Mouse (Mus musculus) forebrain, embryonic 15.5 days (tissue): ENCODE measurements around the gene Arhgap18. TPM values are rescaled to one million over a fixed set of nuclear protein-coding genes. Genes with fewer than 3 reads are reported as not detected.
A peak's percentile ranks its signal among the peaks of the same experiment; 100 is the strongest.

ENCODE experiments used
- ATAC-seq: fragments of 200-750 bp; cut with Nextera tagmentation; replicated peaks from 2 replicates; pipeline ENCODE4 v1.8.0; 2017; ENCODE audit warnings: mild to moderate bottlenecking, moderate TSS enrichment, moderate library complexity
- H3K27ac ChIP-seq: fragments of 300-500 bp; sonication (generic); replicated peaks from 2 replicates; pipeline ENCODE4 v1.5.1; 2015; ENCODE audit warnings: mild to moderate bottlenecking, inconsistent platforms
- H3K27me3 ChIP-seq: fragments of 300-500 bp; sonication (generic); 2 replicates; pipeline ENCODE4 v1.6.1; 2015; ENCODE audit warnings: inconsistent platforms
- H3K36me3 ChIP-seq: fragments of 300-500 bp; sonication (generic); 2 replicates; pipeline ENCODE4 v1.6.1; 2015; ENCODE audit warnings: mild to moderate bottlenecking, inconsistent platforms
- H3K4me1 ChIP-seq: fragments of 300-500 bp; sonication (generic); 2 replicates; pipeline ENCODE4 v1.6.1; 2015; ENCODE audit warnings: inconsistent platforms
- H3K4me2 ChIP-seq: fragments of 300-500 bp; sonication (generic); replicated peaks from 2 replicates; pipeline ENCODE4 v1.6.1; 2015; ENCODE audit warnings: mild to moderate bottlenecking, inconsistent platforms
- H3K4me3 ChIP-seq: fragments of 300-500 bp; sonication (generic); 2 replicates; pipeline ENCODE4 v1.5.1; 2015; ENCODE audit warnings: mild to moderate bottlenecking, inconsistent platforms
- H3K9ac ChIP-seq: fragments of 300-500 bp; sonication (generic); replicated peaks from 2 replicates; pipeline ENCODE4 v1.6.1; 2015; ENCODE audit warnings: mild to moderate bottlenecking, inconsistent platforms
- H3K9me3 ChIP-seq: fragments of 300-500 bp; sonication (generic); 2 replicates; pipeline ENCODE4 v1.6.1; 2016; ENCODE audit warnings: inconsistent platforms
- WGBS: fragments of 180-500 bp; shearing (Covaris S2); methylation state at CpG from one replicate; pipeline ENCODE4 v1.1.7; 2015; ENCODE audit warnings: mixed read lengths; 5-methylcytosine and 5-hydroxymethylcytosine counted together
- polyA plus RNA-seq: library from polyadenylated mRNA; unstranded; fragments of >200 nt; fragmentation: Nextera tagmentation; extraction: Ambion mirVana; gene quantifications from 2 replicates; pipeline ENCODE4 v1.2.1, GENCODE M21; 2015

Arhgap18 gene
- polyA plus RNA-seq, 1 experiment from 2014 or later: 14.4 TPM

DNA sequence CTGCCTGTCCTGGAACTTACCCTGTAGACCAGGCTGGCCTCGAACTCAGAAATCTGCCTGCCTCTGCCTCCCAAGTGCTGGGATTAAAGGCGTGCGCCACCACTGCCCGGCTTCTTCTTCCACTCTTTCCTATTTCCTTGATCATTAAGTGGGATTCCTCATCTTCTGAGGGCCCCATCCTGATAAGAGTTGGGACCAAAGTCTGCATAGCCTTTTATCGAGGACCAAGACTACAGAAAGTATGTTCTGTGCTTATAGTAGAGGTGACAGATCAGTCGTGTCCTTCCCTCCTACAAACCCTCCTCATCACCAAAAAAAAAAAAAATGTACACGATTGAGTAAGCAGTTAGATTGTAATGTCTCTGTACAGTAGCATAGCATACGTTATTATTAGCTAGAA, 39.8 kb downstream of the Arhgap18 start:
- 90% methylated on average over 8 of the region's 8 CpGs for WGBS
- no peaks in the 10 kb centered on the region for H3K27me3 ChIP-seq
- peaks cover 8% of the 10 kb centered on the region; the same call in 1 of the 2 replicates for H3K4me1 ChIP-seq
- no peak overlapping the region for H3K27ac ChIP-seq
- H3K36me3 ChIP-seq: no peaks in the 10 kb centered on the region
- no peaks in the 10 kb centered on the region for H3K9me3 ChIP-seq
- ATAC-seq: no peak
- no peak overlapping the region for H3K4me2 ChIP-seq
- H3K4me3 ChIP-seq: no peak overlapping the region
- H3K9ac ChIP-seq: no peak overlapping the region

- Histone ChIP-seq H3K36me3 (no peaks in the 10 kb centered on the region), H3K9ac (no peak overlapping the region), H3K9me3 (no peaks in the 10 kb centered on the region), H3K4me3 (no peak overlapping the region), H3K4me2 (no peak overlapping the region), H3K27me3 (no peaks in the 10 kb centered on the region), H3K27ac (no peak overlapping the region), H3K4me1 (peaks cover 8% of the 10 kb centered on the region; the same call in 1 of the 2 replicates)
- ATAC-seq: peak; percentile 54; the same call in 1 of the 2 replicates
- 61% methylated on average over 10 of the region's 10 CpGs for WGBS
Observed at GRCm38 (mm10) chr10:26796432-26797286, 43.4 kb downstream of the Arhgap18 start.

DNA sequence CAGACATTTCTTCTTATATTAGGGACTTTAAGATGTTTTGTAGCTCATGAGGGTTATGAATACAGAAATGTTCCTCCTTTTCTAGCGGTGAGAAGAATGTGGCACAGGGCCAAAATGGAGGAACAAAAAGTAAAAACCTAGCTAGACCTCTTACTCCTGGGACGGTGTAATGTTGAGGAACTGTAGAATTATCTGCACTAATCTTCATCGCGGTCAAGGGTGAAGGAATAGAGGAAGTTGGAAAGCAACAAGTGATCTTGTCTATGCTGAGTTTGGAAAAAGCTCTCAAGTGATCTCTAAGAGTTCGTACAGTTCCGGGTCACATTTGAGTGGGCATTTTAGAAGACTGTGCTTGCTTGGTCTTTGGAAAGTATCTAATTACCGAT, 44.1 kb downstream of the Arhgap18 start:
- no peak overlapping the region for H3K27ac ChIP-seq
- no peaks in the 10 kb centered on the region for H3K36me3 ChIP-seq
- no peaks in the 10 kb centered on the region for H3K27me3 ChIP-seq
- no peaks in the 10 kb centered on the region for H3K9me3 ChIP-seq
- H3K9ac ChIP-seq: no peak overlapping the region
- peaks cover 8% of the 10 kb centered on the region; the same call in 1 of the 2 replicates for H3K4me1 ChIP-seq
- WGBS: 89% methylated on average over 7 of the region's 7 CpGs
- no peak overlapping the region for H3K4me3 ChIP-seq
- ATAC-seq: no peak
- H3K4me2 ChIP-seq: no peak overlapping the region

DNA sequence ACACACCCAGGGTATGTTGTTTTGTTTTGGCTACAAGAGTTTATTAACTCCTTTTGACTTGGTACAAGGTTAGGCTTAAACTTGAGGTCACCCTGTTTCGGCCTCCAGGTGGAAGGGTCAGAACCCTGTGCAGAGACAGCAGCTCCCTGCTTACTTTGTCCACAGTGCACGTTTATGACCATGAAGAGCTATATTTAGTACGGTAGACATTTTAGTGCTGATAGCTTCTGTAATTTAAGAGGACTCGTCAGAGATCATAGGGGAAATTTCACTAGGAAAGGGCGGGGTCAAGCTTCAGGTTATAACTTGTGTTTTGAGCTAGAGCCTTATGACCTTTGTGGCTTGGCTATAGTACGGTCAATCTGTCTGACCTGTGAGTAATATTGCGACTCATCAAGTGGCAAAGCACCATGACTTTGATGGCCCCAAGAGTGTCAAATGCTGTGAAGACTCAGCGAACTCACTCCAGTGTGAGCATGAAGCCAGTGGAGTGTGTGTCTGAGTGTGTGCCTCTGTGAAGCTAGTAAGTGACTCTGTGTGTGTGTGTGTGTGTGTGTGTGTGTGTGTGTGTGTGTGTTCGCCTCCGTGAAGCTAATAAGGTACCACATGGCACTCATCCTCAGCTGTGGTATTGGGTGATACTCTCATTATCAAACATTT, 45.7 kb downstream of the Arhgap18 start:
- Histone ChIP-seq H3K9ac (no peak overlapping the region), H3K4me3 (no peak overlapping the region), H3K9me3 (no peaks in the 10 kb centered on the region), H3K4me2 (no peak overlapping the region), H3K27ac (no peak overlapping the region), H3K4me1 (peaks cover 8% of the 10 kb centered on the region; the same call in 1 of the 2 replicates), H3K36me3 (no peaks in the 10 kb centered on the region), H3K27me3 (no peaks in the 10 kb centered on the region)
- WGBS: 90% methylated on average over 10 of the region's 10 CpGs
- ATAC-seq: no peak

GRCm38 (mm10) chr10:26799562-26800051, 46.4 kb downstream of the Arhgap18 start:
- H3K4me3 ChIP-seq: no peak overlapping the region
- no peak overlapping the region for H3K4me2 ChIP-seq
- peaks cover 8% of the 10 kb centered on the region; the same call in 1 of the 2 replicates for H3K4me1 ChIP-seq
- no peaks in the 10 kb centered on the region for H3K36me3 ChIP-seq
- no peak overlapping the region for H3K27ac ChIP-seq
- no peak overlapping the region for H3K9ac ChIP-seq
- 63% methylated on average over 5 of the region's 5 CpGs for WGBS
- no peaks in the 10 kb centered on the region for H3K27me3 ChIP-seq
- ATAC-seq: no peak
- no peaks in the 10 kb centered on the region for H3K9me3 ChIP-seq

- H3K27ac ChIP-seq: peak overlapping the region; percentile 34; the same call in 1 of the 2 replicates
- H3K36me3 ChIP-seq: no peaks in the 10 kb centered on the region
- 0 out of 2 replicates have a peak, but pooled peaks cover 5% of the 10 kb centered on the region for H3K4me1 ChIP-seq
- 47% methylated on average over 5 of the region's 5 CpGs for WGBS
- H3K9me3 ChIP-seq: no peaks in the 10 kb centered on the region
- H3K27me3 ChIP-seq: no peaks in the 10 kb centered on the region
- H3K4me2 ChIP-seq: no peak overlapping the region
- peak; percentile 42; the same call in 1 of the 2 replicates for ATAC-seq
- H3K9ac ChIP-seq: no peak overlapping the region
- no peak overlapping the region for H3K4me3 ChIP-seq
Observed at GRCm38 (mm10) chr10:26804351-26804983, 51.2 kb downstream of the Arhgap18 start.

GRCm38 (mm10) chr10:26805007-26805406, 51.8 kb downstream of the Arhgap18 start:
- H3K4me3 ChIP-seq: no peak overlapping the region
- no peaks in the 10 kb centered on the region for H3K36me3 ChIP-seq
- ATAC-seq: 0 out of 2 replicates have a peak, but pooled peaks have one; percentile 14

GRCm38 (mm10) chr10:26806092-26806491, 52.9 kb downstream of the Arhgap18 start:
- Histone ChIP-seq H3K9ac (no peak overlapping the region), H3K36me3 (no peaks in the 10 kb centered on the region), H3K4me1 (0 out of 2 replicates have a peak, but pooled peaks cover 5% of the 10 kb centered on the region), H3K27ac (0 out of 2 replicates have a peak overlapping the region, but pooled peaks have one; percentile 2), H3K9me3 (no peaks in the 10 kb centered on the region), H3K4me2 (no peak overlapping the region), H3K4me3 (no peak overlapping the region), H3K27me3 (no peaks in the 10 kb centered on the region)
- peak; percentile 74; the same call in 1 of the 2 replicates for ATAC-seq
- WGBS: 49% methylated on average over 3 of the region's 3 CpGs

More at GRCm38 (mm10) chr10:26805007-26805406, 51.8 kb downstream of the Arhgap18 start:
- 14% methylated on average over 1 of the region's 1 CpGs for WGBS
- Histone ChIP-seq H3K27me3 (no peaks in the 10 kb centered on the region), H3K27ac (0 out of 2 replicates have a peak overlapping the region, but pooled peaks have one; percentile 34), H3K9me3 (no peaks in the 10 kb centered on the region), H3K4me1 (0 out of 2 replicates have a peak, but pooled peaks cover 5% of the 10 kb centered on the region), H3K4me2 (no peak overlapping the region), H3K9ac (no peak overlapping the region)

DNA sequence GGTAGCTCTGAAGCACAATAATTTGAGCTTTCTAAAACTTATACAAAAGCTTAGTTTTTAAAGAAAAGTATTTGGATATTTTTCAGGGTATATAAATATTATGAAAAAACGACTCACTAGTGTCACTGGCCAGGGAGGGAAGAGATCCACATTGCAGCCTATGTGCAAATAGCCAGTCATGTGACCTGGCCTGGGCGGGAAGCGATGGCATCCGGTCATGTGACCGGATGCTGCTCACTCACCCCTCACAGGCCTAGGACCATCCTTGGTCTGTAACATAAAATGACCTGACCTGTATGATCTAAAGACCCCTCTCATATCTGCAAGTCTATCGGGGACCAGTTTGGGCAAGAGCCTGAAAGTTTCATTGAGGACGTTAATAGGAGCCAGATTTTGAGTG, 56.8 kb downstream of the Arhgap18 start:
- Histone ChIP-seq H3K9ac (no peak overlapping the region), H3K9me3 (no peaks in the 10 kb centered on the region), H3K4me1 (0 out of 2 replicates have a peak, but pooled peaks cover 5% of the 10 kb centered on the region), H3K36me3 (no peaks in the 10 kb centered on the region), H3K4me3 (no peak overlapping the region), H3K27me3 (no peaks in the 10 kb centered on the region), H3K4me2 (no peak overlapping the region), H3K27ac (no peak overlapping the region)
- 91% methylated on average over 7 of the region's 7 CpGs for WGBS
- no peak for ATAC-seq

GRCm38 (mm10) chr10:26810810-26811209, 57.6 kb downstream of the Arhgap18 start:
- no peaks in the 10 kb centered on the region for H3K36me3 ChIP-seq
- no peaks in the 10 kb centered on the region for H3K9me3 ChIP-seq
- no peak overlapping the region for H3K4me3 ChIP-seq
- ATAC-seq: no peak
- H3K4me1 ChIP-seq: no peaks in the 10 kb centered on the region
- no peaks in the 10 kb centered on the region for H3K27me3 ChIP-seq
- H3K4me2 ChIP-seq: no peak overlapping the region
- no peak overlapping the region for H3K27ac ChIP-seq
- WGBS: 80% methylated on average over 5 of the region's 5 CpGs
- no peak overlapping the region for H3K9ac ChIP-seq

DNA sequence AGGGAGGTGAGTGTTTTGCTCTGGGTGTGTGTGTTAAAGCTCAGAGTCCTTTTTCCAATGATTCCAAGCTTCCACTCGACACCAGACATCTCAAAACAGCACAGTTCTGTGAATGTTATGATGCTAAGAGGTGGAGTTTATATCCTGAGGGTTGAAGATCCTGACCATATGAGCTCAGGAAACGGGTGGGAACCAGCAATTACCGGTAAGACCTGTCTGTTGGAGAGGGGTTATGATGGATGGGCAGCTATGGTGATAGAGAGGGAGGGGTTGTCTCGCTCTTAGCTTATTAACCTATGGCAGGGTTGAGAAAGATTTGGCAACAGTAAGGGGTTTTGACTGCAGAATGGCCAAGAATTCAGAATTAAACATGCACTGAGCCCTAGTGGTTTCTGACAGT, 58.1 kb downstream of the Arhgap18 start:
- Histone ChIP-seq H3K27me3 (no peaks in the 10 kb centered on the region), H3K36me3 (no peaks in the 10 kb centered on the region), H3K4me3 (no peak overlapping the region), H3K9ac (no peak overlapping the region), H3K27ac (no peak overlapping the region), H3K9me3 (no peaks in the 10 kb centered on the region), H3K4me1 (no peaks in the 10 kb centered on the region), H3K4me2 (no peak overlapping the region)
- WGBS: 86% methylated on average over 4 of the region's 4 CpGs
- ATAC-seq: no peak
